Mouse (Mus musculus): ENCODE data around the gene Baz1a.

Baz1a gene

GRCm38 (mm10) chr12:55013626-55014398, at the start of gene Baz1a:
Gene Baz1a, minus strand, starts transcription at chr12:55014348.
- DNase-seq: no peak

GRCm38 (mm10) chr12:55062141-55062540, 48.0 kb upstream of the Baz1a start:
- DNase-seq: no peak

GRCm38 (mm10) chr12:55061006-55061405, 46.9 kb upstream of the Baz1a start:
- DNase-seq: peak; percentile 14 to 41

- DNase-seq: no peak
Observed at GRCm38 (mm10) chr12:55060212-55060898, 46.2 kb upstream of the Baz1a start.

GRCm38 (mm10) chr12:55059812-55060211, 45.7 kb upstream of the Baz1a start:
- DNase-seq: no peak

GRCm38 (mm10) chr12:55058865-55059615, 44.9 kb upstream of the Baz1a start:
- peak in 1 of 2 experiments; percentile 36 for DNase-seq

- DNase-seq: no peak
Observed at GRCm38 (mm10) chr12:55056703-55057102, 42.6 kb upstream of the Baz1a start.

GRCm38 (mm10) chr12:55054551-55055241, 40.5 kb upstream of the Baz1a start:
- no peak for DNase-seq

- DNase-seq: no peak
Observed at GRCm38 (mm10) chr12:55053267-55053666, 39.1 kb upstream of the Baz1a start.

- DNase-seq: no peak
Observed at GRCm38 (mm10) chr12:55051210-55052173, 37.3 kb upstream of the Baz1a start.

- DNase-seq: no peak
Observed at GRCm38 (mm10) chr12:55049731-55050353, 35.7 kb upstream of the Baz1a start.

- no peak for DNase-seq
Observed at GRCm38 (mm10) chr12:55041011-55041410, 26.9 kb upstream of the Baz1a start.

- no peak for DNase-seq
Observed at GRCm38 (mm10) chr12:55027088-55027487, 12.9 kb upstream of the Baz1a start.

GRCm38 (mm10) chr12:55023284-55023683, 9.1 kb upstream of the Baz1a start:
- DNase-seq: no peak

- DNase-seq: no peak
Observed at GRCm38 (mm10) chr12:55019421-55019877, 5.3 kb upstream of the Baz1a start.

GRCm38 (mm10) chr12:55017119-55017721, 3.1 kb upstream of the Baz1a start:
- no peak for DNase-seq

- DNase-seq: no peak
Observed at GRCm38 (mm10) chr12:55016339-55017118, 2.4 kb upstream of the Baz1a start.

GRCm38 (mm10) chr12:55015428-55015827, 1.3 kb upstream of the Baz1a start:
- DNase-seq: no peak

GRCm38 (mm10) chr12:55013031-55013430, 1.1 kb downstream of the Baz1a start:
- no peak for DNase-seq

All from lung, adult 18-20 months (tissue).